Mouse (Mus musculus): ENCODE data around the gene Cd5.

- TF ChIP-seq EP300 (IDR thresholded peaks at IDR 0.05; ENCODE audit: insufficient read depth, low read depth, low read length), result no peak
- no peak for TF ChIP-seq CTCF (IDR thresholded peaks at IDR 0.05; ENCODE audit: low read depth, low read length)
- no peak for TF ChIP-seq POLR2A (IDR thresholded peaks at IDR 0.05; ENCODE audit: insufficient read depth, low read length)
These were observed 47.1 kb downstream of the Cd5 start for GRCm38 (mm10) chr19:10691660-10692059.

All from ES-Bruce4 (cell line).